Mouse (Mus musculus) c-Kit-positive CD71-negative TER-119-negative erythroid progenitor cells, embryonic 14.5 days (primary cell): ENCODE data around the gene Plpp7.

Experiments used
- DNase-seq: peaks from one replicate; pipeline ENCODE4 v3.0.0-alpha.2; 2013; ENCODE audit warnings: low read depth

The Plpp7 gene

GRCm38 (mm10) chr2:32141602-32142001, 46.3 kb downstream of the Plpp7 start:
- DNase-seq, result no peak

GRCm38 (mm10) chr2:32142368-32142767, 47.0 kb downstream of the Plpp7 start:
- DNase-seq, result no peak

GRCm38 (mm10) chr2:32144633-32145032, 49.3 kb downstream of the Plpp7 start:
- DNase-seq, result no peak

- DNase-seq, result no peak
Measured at GRCm38 (mm10) chr2:32146617-32147162, 51.4 kb downstream of the Plpp7 start.

GRCm38 (mm10) chr2:32150135-32150534, 54.8 kb downstream of the Plpp7 start:
- no peak for DNase-seq

- no peak for DNase-seq
Measured at GRCm38 (mm10) chr2:32150562-32150923, 55.2 kb downstream of the Plpp7 start.

- no peak for DNase-seq
Measured at GRCm38 (mm10) chr2:32150924-32151659, 55.8 kb downstream of the Plpp7 start, which contains the start of gene Prrc2b. Gene Prrc2b (plus strand): TSS chr2:32151082.

GRCm38 (mm10) chr2:32151660-32152366, 56.5 kb downstream of the Plpp7 start:
- DNase-seq, result no peak

- no peak for DNase-seq
Measured at GRCm38 (mm10) chr2:32152367-32153034, 57.2 kb downstream of the Plpp7 start.

GRCm38 (mm10) chr2:32153041-32153790, 57.9 kb downstream of the Plpp7 start:
- DNase-seq, result no peak

GRCm38 (mm10) chr2:32153791-32154119, 58.4 kb downstream of the Plpp7 start:
- no peak for DNase-seq

GRCm38 (mm10) chr2:32154334-32154997, 59.1 kb downstream of the Plpp7 start:
- no peak for DNase-seq

GRCm38 (mm10) chr2:32154998-32155541, 59.7 kb downstream of the Plpp7 start:
- no peak for DNase-seq

GRCm38 (mm10) chr2:32155614-32156013, 60.3 kb downstream of the Plpp7 start:
- DNase-seq, result no peak

- no peak for DNase-seq
Measured at GRCm38 (mm10) chr2:32156645-32157044, 61.3 kb downstream of the Plpp7 start.

GRCm38 (mm10) chr2:32157328-32157727, 62.0 kb downstream of the Plpp7 start:
- no peak for DNase-seq

- no peak for DNase-seq
Measured at GRCm38 (mm10) chr2:32158616-32159239, 63.4 kb downstream of the Plpp7 start.
